ENCODE assay signal across 23 mouse cellular contexts in genomic region chr13:112344270-112344864, GRCm38 (mm10). TPM values are rescaled to one million over a fixed set of nuclear protein-coding genes. Genes with fewer than 3 reads are reported as not detected.
DNase-seq lines count a peak whose midpoint lies in the region; ATAC-seq and TF ChIP-seq lines count a peak whose summit lies in the region.
"Had no signal": no experiment of that assay in that cellular context is flagged by ENCODE, and none has a peak within 500 bp of the region (broad histone marks: within the 10 kb centered on the region; RNA-seq: fewer than 3 reads in every experiment).

No protein-coding gene starts in this region.

- no peak for ATAC-seq in midbrain, postnatal 0 days (ENCODE audit: low FRiP score)
- no peak for ATAC-seq in midbrain, embryonic 15.5 days (replicated peaks)
- peak; percentile 77 for ATAC-seq in megakaryocyte, adult 5-6 weeks (ENCODE audit: poor library complexity, severe bottlenecking)
- no peak for ATAC-seq in megakaryocyte-erythroid progenitor cell, adult 5-6 weeks (replicated peaks; ENCODE audit: low FRiP score, low TSS enrichment, poor library complexity, severe bottlenecking)
- ATAC-seq: forebrain, embryonic 16.5 days; hindbrain, postnatal 0 days; Patski had no signal

- H3K27me3 ChIP-seq in midbrain, postnatal 0 days (ENCODE audit: insufficient read depth, low read length): no peaks in the 10 kb centered on the region
- no peaks in the 10 kb centered on the region for H3K27me3 ChIP-seq in midbrain, embryonic 15.5 days (replicated peaks)
- H3K27me3 ChIP-seq: heart, embryonic 12.5 days; liver, embryonic 15.5 days; neural tube, embryonic 12.5 days; Patski had no signal

- no peak overlapping the region for H3K4me2 ChIP-seq in midbrain, postnatal 0 days (ENCODE audit: low read depth, low read length, poor library complexity, severe bottlenecking)
- H3K4me2 ChIP-seq in midbrain, embryonic 15.5 days: no peak overlapping the region
- H3K4me2 ChIP-seq: heart, embryonic 12.5 days; liver, embryonic 15.5 days; neural tube, embryonic 12.5 days had no signal

- no peak overlapping the region for H3K27ac ChIP-seq in midbrain, postnatal 0 days (ENCODE audit: low read depth, low read length)
- no peak overlapping the region for H3K27ac ChIP-seq in midbrain, embryonic 15.5 days
- H3K27ac ChIP-seq: hindbrain, postnatal 0 days; liver, embryonic 15.5 days; neural tube, embryonic 12.5 days had no signal

- no peak overlapping the region for H3K9ac ChIP-seq in midbrain, postnatal 0 days (replicated peaks; ENCODE audit: low read length, poor library complexity, severe bottlenecking)
- H3K9ac ChIP-seq in midbrain, embryonic 15.5 days: no peak overlapping the region
- H3K9ac ChIP-seq: heart, embryonic 12.5 days; liver, embryonic 15.5 days; neural tube, embryonic 12.5 days had no signal

- H3K4me3 ChIP-seq in midbrain, postnatal 0 days (ENCODE audit: low read depth, low read length): no peak overlapping the region
- no peak overlapping the region for H3K4me3 ChIP-seq in midbrain, embryonic 15.5 days
- H3K4me3 ChIP-seq: erythroblast, embryonic 14.5 days; heart, embryonic 12.5 days; liver, embryonic 15.5 days; neural tube, embryonic 12.5 days had no signal

- peak; percentile 27 for DNase-seq in layer of hippocampus, adult 9-10 months (ENCODE audit: low spot score)
- DNase-seq in layer of hippocampus, adult 18-20 months (ENCODE audit: low spot score in 2 of 2): no peak
- DNase-seq in midbrain, postnatal 0 days (ENCODE audit: low spot score): peak; percentile 4
- DNase-seq in embryo, embryonic 10 days (ENCODE audit: low spot score): no peak
- DNase-seq in left cerebral cortex, postnatal 25 days (ENCODE audit: low spot score in 2 of 2): no peak
- DNase-seq: cerebellum, adult 8-10 months; embryo, embryonic 11 days; gastrocnemius, postnatal 14 days; heart, postnatal 36 days; kidney, adult 18-20 months; kidney, postnatal 14 days; midbrain, embryonic 14.5 days; right cerebral cortex, postnatal 25 days had no signal

- 0 out of 2 replicates have a peak, but pooled peaks cover 2% of the 10 kb centered on the region for H3K36me3 ChIP-seq in midbrain, postnatal 0 days (ENCODE audit: insufficient read depth, low read length)
- H3K36me3 ChIP-seq in midbrain, embryonic 15.5 days (replicated peaks): no peaks in the 10 kb centered on the region
- H3K36me3 ChIP-seq: heart, embryonic 12.5 days; liver, embryonic 15.5 days; neural tube, embryonic 12.5 days had no signal

- intact Hi-C loops in left cerebral cortex, postnatal 25 days (cut with DNase I): no loop called here

- H3K4me1 ChIP-seq in midbrain, postnatal 0 days (ENCODE audit: insufficient read depth, low read length): no peaks in the 10 kb centered on the region
- no peaks in the 10 kb centered on the region for H3K4me1 ChIP-seq in midbrain, embryonic 15.5 days
- H3K4me1 ChIP-seq: liver, embryonic 15.5 days; neural tube, embryonic 12.5 days had no signal

- no peak for TF ChIP-seq CTCF in midbrain, postnatal 0 days (IDR thresholded peaks at IDR 0.05)

- H3K9me3 ChIP-seq in midbrain, postnatal 0 days (ENCODE audit: low read length): no peaks in the 10 kb centered on the region
- no peaks in the 10 kb centered on the region for H3K9me3 ChIP-seq in midbrain, embryonic 15.5 days
- H3K9me3 ChIP-seq: heart, embryonic 12.5 days; liver, embryonic 15.5 days; neural tube, embryonic 12.5 days had no signal

- WGBS in midbrain, postnatal 0 days: 65% methylated on average over 8 of the region's 8 CpGs
- 75% methylated on average over 8 of the region's 8 CpGs for WGBS in midbrain, embryonic 15.5 days

RNA-seq across cellular contexts. Expression of gene Ankrd55, which starts 56.1 kb away (rescaled TPM):
- total RNA-seq in layer of hippocampus, adult 18-20 months (2021): 1 to 10 TPM; 4.1 to 4.2 TPM
- total RNA-seq in midbrain, postnatal 0 days (2014; rRNA removed): 21.2 and 24.4 TPM in 2 replicates
- polyA plus RNA-seq in midbrain, postnatal 0 days (2015; fragmentation: Nextera tagmentation; extraction: Ambion mirVana): 10.2 and 11.7 TPM in 2 replicates
- polyA plus RNA-seq in midbrain, embryonic 15.5 days (2015; fragmentation: Nextera tagmentation; extraction: Ambion mirVana): 7.3 and 8.9 TPM in 2 replicates
- 0.16 and 0.36 TPM in 2 replicates for total RNA-seq in megakaryocyte, adult 5-6 weeks (2015)
- total RNA-seq in megakaryocyte, adult 5-6 weeks (2017): not detected in 2 replicates
- not detected in 2 replicates for total RNA-seq in megakaryocyte-erythroid progenitor cell, adult 5-6 weeks (2014; fragmentation: Nextera tagmentation)
- not detected in 2 replicates for total RNA-seq in megakaryocyte-erythroid progenitor cell, adult 5-6 weeks (2017)
- 1 to 10 TPM; 3.2 to 3.8 TPM for total RNA-seq in left cerebral cortex, postnatal 25 days (2021)
- polyA plus RNA-seq: erythroblast, embryonic 14.5 days had no signal

Comparison
In these comparisons a context has a peak if more than half of its experiments do, and no peak if none do; other contexts are left out.
1. DNase-seq: peak in layer of hippocampus, adult 9-10 months (single experiment) and midbrain, postnatal 0 days (single experiment); none in layer of hippocampus, adult 18-20 months (0 of 2), embryo, embryonic 10 days (single experiment) and left cerebral cortex, postnatal 25 days (0 of 2).